Mouse (Mus musculus): ENCODE measurements at regions not wholly inside any gene's neighbourhood (a gene's known extent, or its start where the extent isn't known, plus 50 kb on each side); places are given as distances from the start of the nearest gene placed in this dataset.
A peak's percentile ranks its signal among the peaks of the same experiment; 100 is the strongest.
"Not testable (repeated sequence)": the region's sequence is repeated elsewhere in the genome, so short reads cannot be mapped to it uniquely, and the experiment has no call there.

GRCm38 (mm10) chr16:20838151-20838550 is 103.8 kb upstream of the Thpo start:
- Histone ChIP-seq H3K36me3 (replicated peaks; ENCODE audit: control insufficient read depth, insufficient read depth, low read depth, low read length) (no peaks in the 10 kb centered on the region), H3K27me3 (ENCODE audit: control insufficient read depth, insufficient read depth, low read length) (no peaks in the 10 kb centered on the region), H3K4me3 (ENCODE audit: low read depth, low read length) (no peak overlapping the region), H3K9me3 (replicated peaks; ENCODE audit: control insufficient read depth, low read length) (no peaks in the 10 kb centered on the region), H3K4me2 (ENCODE audit: low read depth, low read length) (no peak overlapping the region), H3K27ac (replicated peaks; ENCODE audit: low read depth, low read length) (no peak overlapping the region), H3K4me1 (ENCODE audit: control insufficient read depth, insufficient read depth, low read length) (no peaks in the 10 kb centered on the region), H3K9ac (replicated peaks; ENCODE audit: low read length) (no peak overlapping the region)
- DNase-seq (ENCODE audit: low spot score), result no peak
- no peak for ATAC-seq (replicated peaks; ENCODE audit: insufficient number of reproducible peaks, low FRiP score, low TSS enrichment, low read depth)
- WGBS, result 8% methylated on average over 2 of the region's 2 CpGs

- no peaks in the 10 kb centered on the region for H3K36me3 ChIP-seq (replicated peaks; ENCODE audit: control insufficient read depth, insufficient read depth, low read depth, low read length)
- H3K4me1 ChIP-seq (ENCODE audit: control insufficient read depth, insufficient read depth, low read length), result no peaks in the 10 kb centered on the region
- no peaks in the 10 kb centered on the region for H3K27me3 ChIP-seq (ENCODE audit: control insufficient read depth, insufficient read depth, low read length)
- no peak overlapping the region for H3K4me2 ChIP-seq (ENCODE audit: low read depth, low read length)
- H3K9ac ChIP-seq (replicated peaks; ENCODE audit: low read length), result no peak overlapping the region
- WGBS, result 22% methylated on average over 5 of the region's 5 CpGs
- no peak overlapping the region for H3K4me3 ChIP-seq (ENCODE audit: low read depth, low read length)
- no peaks in the 10 kb centered on the region for H3K9me3 ChIP-seq (replicated peaks; ENCODE audit: control insufficient read depth, low read length)
- no peak; the same call in 1 of the 2 replicates for ATAC-seq (replicated peaks; ENCODE audit: insufficient number of reproducible peaks, low FRiP score, low TSS enrichment, low read depth)
- no peak for DNase-seq (ENCODE audit: low spot score)
- H3K27ac ChIP-seq (replicated peaks; ENCODE audit: low read depth, low read length), result 0 out of 2 replicates have a peak overlapping the region, but pooled peaks have one; percentile 10
Measured at GRCm38 (mm10) chr16:20836866-20837265, 102.6 kb upstream of the Thpo start.

DNA sequence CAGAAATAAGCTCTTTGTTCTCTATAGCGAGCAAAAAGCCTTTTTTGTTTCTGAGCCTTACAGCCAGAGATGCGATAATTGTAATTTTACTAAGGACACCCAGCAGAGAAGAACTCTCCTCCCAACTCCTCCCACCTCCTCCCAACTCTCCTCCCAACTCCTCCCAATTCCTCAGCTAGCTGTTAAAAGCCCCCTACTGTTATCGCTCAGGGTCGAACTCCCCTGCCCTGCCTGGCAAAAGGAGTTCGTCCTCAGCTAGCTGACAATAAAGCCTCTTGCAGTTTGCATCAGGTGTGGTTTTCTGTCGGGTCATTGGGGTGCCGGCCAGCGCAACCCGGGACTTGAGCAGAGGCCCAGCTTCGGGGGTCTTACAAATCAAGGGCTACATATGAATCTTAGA is 99.5 kb upstream of the Thpo start:
- ATAC-seq (replicated peaks; ENCODE audit: insufficient number of reproducible peaks, low FRiP score, low TSS enrichment, low read depth); H3K9me3 ChIP-seq (replicated peaks; ENCODE audit: control insufficient read depth, low read length); DNase-seq (ENCODE audit: low spot score); H3K9ac ChIP-seq (replicated peaks; ENCODE audit: low read length); H3K27me3 ChIP-seq (ENCODE audit: control insufficient read depth, insufficient read depth, low read length); H3K27ac ChIP-seq (replicated peaks; ENCODE audit: low read depth, low read length); H3K4me1 ChIP-seq (ENCODE audit: control insufficient read depth, insufficient read depth, low read length); H3K4me2 ChIP-seq (ENCODE audit: low read depth, low read length); H3K36me3 ChIP-seq (replicated peaks; ENCODE audit: control insufficient read depth, insufficient read depth, low read depth, low read length); H3K4me3 ChIP-seq (ENCODE audit: low read depth, low read length): not testable (repeated sequence)
- 80% methylated on average over 10 of the region's 10 CpGs for WGBS

GRCm38 (mm10) chr16:20833301-20833700 is 99.0 kb upstream of the Thpo start:
- WGBS, result 69% methylated on average over 8 of the region's 8 CpGs
- Histone ChIP-seq H3K9me3 (replicated peaks; ENCODE audit: control insufficient read depth, low read length) (no peaks in the 10 kb centered on the region), H3K4me1 (ENCODE audit: control insufficient read depth, insufficient read depth, low read length) (no peaks in the 10 kb centered on the region), H3K9ac (replicated peaks; ENCODE audit: low read length) (no peak overlapping the region), H3K4me3 (ENCODE audit: low read depth, low read length) (no peak overlapping the region), H3K36me3 (replicated peaks; ENCODE audit: control insufficient read depth, insufficient read depth, low read depth, low read length) (no peaks in the 10 kb centered on the region), H3K27me3 (ENCODE audit: control insufficient read depth, insufficient read depth, low read length) (no peaks in the 10 kb centered on the region), H3K4me2 (ENCODE audit: low read depth, low read length) (no peak overlapping the region), H3K27ac (replicated peaks; ENCODE audit: low read depth, low read length) (no peak overlapping the region)
- ATAC-seq (replicated peaks; ENCODE audit: insufficient number of reproducible peaks, low FRiP score, low TSS enrichment, low read depth), result no peak
- no peak for DNase-seq (ENCODE audit: low spot score)

- 52% methylated on average over 6 of the region's 6 CpGs for WGBS
- DNase-seq (ENCODE audit: low spot score), result no peak
- Histone ChIP-seq H3K4me3 (ENCODE audit: low read depth, low read length) (no peak overlapping the region), H3K9ac (replicated peaks; ENCODE audit: low read length) (no peak overlapping the region), H3K9me3 (replicated peaks; ENCODE audit: control insufficient read depth, low read length) (no peaks in the 10 kb centered on the region), H3K4me2 (ENCODE audit: low read depth, low read length) (no peak overlapping the region), H3K27ac (replicated peaks; ENCODE audit: low read depth, low read length) (no peak overlapping the region), H3K4me1 (ENCODE audit: control insufficient read depth, insufficient read depth, low read length) (no peaks in the 10 kb centered on the region), H3K36me3 (replicated peaks; ENCODE audit: control insufficient read depth, insufficient read depth, low read depth, low read length) (no peaks in the 10 kb centered on the region), H3K27me3 (ENCODE audit: control insufficient read depth, insufficient read depth, low read length) (no peaks in the 10 kb centered on the region)
- no peak for ATAC-seq (replicated peaks; ENCODE audit: insufficient number of reproducible peaks, low FRiP score, low TSS enrichment, low read depth)
Measured at GRCm38 (mm10) chr16:20829732-20830435, 95.6 kb upstream of the Thpo start.

GRCm38 (mm10) chr16:20828996-20829731 is 94.9 kb upstream of the Thpo start:
- WGBS, result 76% methylated on average over 5 of the region's 5 CpGs
- H3K9ac ChIP-seq (replicated peaks; ENCODE audit: low read length), result no peak overlapping the region
- no peaks in the 10 kb centered on the region for H3K4me1 ChIP-seq (ENCODE audit: control insufficient read depth, insufficient read depth, low read length)
- H3K4me3 ChIP-seq (ENCODE audit: low read depth, low read length), result no peak overlapping the region
- H3K4me2 ChIP-seq (ENCODE audit: low read depth, low read length), result no peak overlapping the region
- no peaks in the 10 kb centered on the region for H3K27me3 ChIP-seq (ENCODE audit: control insufficient read depth, insufficient read depth, low read length)
- no peak overlapping the region for H3K27ac ChIP-seq (replicated peaks; ENCODE audit: low read depth, low read length)
- no peak for ATAC-seq (replicated peaks; ENCODE audit: insufficient number of reproducible peaks, low FRiP score, low TSS enrichment, low read depth)
- no peak for DNase-seq (ENCODE audit: low spot score)
- no peaks in the 10 kb centered on the region for H3K36me3 ChIP-seq (replicated peaks; ENCODE audit: control insufficient read depth, insufficient read depth, low read depth, low read length)
- no peaks in the 10 kb centered on the region for H3K9me3 ChIP-seq (replicated peaks; ENCODE audit: control insufficient read depth, low read length)

- WGBS, result 63% methylated on average over 7 of the region's 7 CpGs
- no peaks in the 10 kb centered on the region for H3K9me3 ChIP-seq (replicated peaks; ENCODE audit: control insufficient read depth, low read length)
- ATAC-seq (replicated peaks; ENCODE audit: insufficient number of reproducible peaks, low FRiP score, low TSS enrichment, low read depth) (no peak), DNase-seq (ENCODE audit: low spot score) (no peak)
- no peaks in the 10 kb centered on the region for H3K27me3 ChIP-seq (ENCODE audit: control insufficient read depth, insufficient read depth, low read length)
- H3K36me3 ChIP-seq (replicated peaks; ENCODE audit: control insufficient read depth, insufficient read depth, low read depth, low read length), result no peaks in the 10 kb centered on the region
- no peak overlapping the region for H3K9ac ChIP-seq (replicated peaks; ENCODE audit: low read length)
- no peak overlapping the region for H3K4me2 ChIP-seq (ENCODE audit: low read depth, low read length)
- H3K27ac ChIP-seq (replicated peaks; ENCODE audit: low read depth, low read length), result no peak overlapping the region
- no peak overlapping the region for H3K4me3 ChIP-seq (ENCODE audit: low read depth, low read length)
- H3K4me1 ChIP-seq (ENCODE audit: control insufficient read depth, insufficient read depth, low read length), result no peaks in the 10 kb centered on the region
Measured at GRCm38 (mm10) chr16:20824226-20824625, 89.9 kb upstream of the Thpo start.

DNA sequence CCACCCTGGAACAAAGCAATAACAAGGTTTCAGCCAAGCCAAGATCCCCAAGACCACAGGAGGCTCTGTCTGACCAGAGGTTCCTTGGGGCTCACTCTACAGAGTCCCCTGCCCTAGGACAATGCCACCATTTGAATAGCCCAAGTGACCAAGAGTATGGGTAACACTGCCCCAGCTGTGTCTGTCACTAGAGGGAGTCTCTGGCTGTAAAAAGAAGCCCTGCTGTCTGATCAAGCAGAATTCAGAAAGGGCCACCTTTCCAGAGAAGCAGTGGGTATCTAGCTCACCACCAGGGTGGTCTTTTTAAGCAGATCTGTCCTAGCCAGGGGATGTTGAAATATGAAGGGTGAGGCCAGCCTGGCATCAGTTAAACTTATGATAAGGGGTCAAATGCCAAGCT is 86.6 kb upstream of the Thpo start:
- DNase-seq (ENCODE audit: low spot score) (no peak), ATAC-seq (replicated peaks; ENCODE audit: insufficient number of reproducible peaks, low FRiP score, low TSS enrichment, low read depth) (no peak)
- no peak overlapping the region for H3K9ac ChIP-seq (replicated peaks; ENCODE audit: low read length)
- no peaks in the 10 kb centered on the region for H3K36me3 ChIP-seq (replicated peaks; ENCODE audit: control insufficient read depth, insufficient read depth, low read depth, low read length)
- H3K4me2 ChIP-seq (ENCODE audit: low read depth, low read length), result no peak overlapping the region
- no peaks in the 10 kb centered on the region for H3K4me1 ChIP-seq (ENCODE audit: control insufficient read depth, insufficient read depth, low read length)
- H3K9me3 ChIP-seq (replicated peaks; ENCODE audit: control insufficient read depth, low read length), result no peaks in the 10 kb centered on the region
- H3K27ac ChIP-seq (replicated peaks; ENCODE audit: low read depth, low read length), result no peak overlapping the region
- H3K4me3 ChIP-seq (ENCODE audit: low read depth, low read length), result no peak overlapping the region
- no peaks in the 10 kb centered on the region for H3K27me3 ChIP-seq (ENCODE audit: control insufficient read depth, insufficient read depth, low read length)
